Mouse (Mus musculus): ENCODE measurements around the gene Tlr7.
"Not testable (repeated sequence)": the region's sequence is repeated elsewhere in the genome, so short reads cannot be mapped to it uniquely, and the experiment has no call there.

Tlr7 gene

GRCm38 (mm10) chrX:167330399-167330798, at the start of gene Tlr7:
Gene Tlr7 (minus strand): TSS chrX:167330558.
- no peak for DNase-seq (ENCODE audit: extremely low spot score)

GRCm38 (mm10) chrX:167380073-167380472, 49.7 kb upstream of the Tlr7 start:
- no peak for DNase-seq (ENCODE audit: extremely low spot score)

GRCm38 (mm10) chrX:167361231-167361630, 30.9 kb upstream of the Tlr7 start:
- DNase-seq (ENCODE audit: extremely low spot score): not testable (repeated sequence)

- DNase-seq (ENCODE audit: extremely low spot score): no peak
These were observed 29.3 kb upstream of the Tlr7 start for GRCm38 (mm10) chrX:167359704-167360103.

- no peak for DNase-seq (ENCODE audit: extremely low spot score)
These were observed 27.1 kb upstream of the Tlr7 start for GRCm38 (mm10) chrX:167357415-167357814.

- DNase-seq (ENCODE audit: extremely low spot score): no peak
These were observed 25.6 kb upstream of the Tlr7 start for GRCm38 (mm10) chrX:167355965-167356364.

GRCm38 (mm10) chrX:167353617-167354016, 23.3 kb upstream of the Tlr7 start:
- DNase-seq (ENCODE audit: extremely low spot score): no peak

GRCm38 (mm10) chrX:167346440-167346839, 16.1 kb upstream of the Tlr7 start:
- DNase-seq (ENCODE audit: extremely low spot score): no peak

- DNase-seq (ENCODE audit: extremely low spot score): no peak
These were observed 14.0 kb upstream of the Tlr7 start for GRCm38 (mm10) chrX:167344356-167344755.

- no peak for DNase-seq (ENCODE audit: extremely low spot score)
These were observed 11.5 kb upstream of the Tlr7 start for GRCm38 (mm10) chrX:167341811-167342210.

- DNase-seq (ENCODE audit: extremely low spot score): no peak
These were observed 9.8 kb upstream of the Tlr7 start for GRCm38 (mm10) chrX:167340190-167340589.

GRCm38 (mm10) chrX:167337990-167338389, 7.6 kb upstream of the Tlr7 start:
- DNase-seq (ENCODE audit: extremely low spot score): no peak

- DNase-seq (ENCODE audit: extremely low spot score): no peak
These were observed 4.2 kb upstream of the Tlr7 start for GRCm38 (mm10) chrX:167334571-167334970.

GRCm38 (mm10) chrX:167332607-167333006, 2.2 kb upstream of the Tlr7 start:
- no peak for DNase-seq (ENCODE audit: extremely low spot score)

GRCm38 (mm10) chrX:167330993-167331392, 635 bp upstream of the Tlr7 start:
- DNase-seq (ENCODE audit: extremely low spot score): no peak

GRCm38 (mm10) chrX:167329620-167330019, 738 bp downstream of the Tlr7 start:
- no peak for DNase-seq (ENCODE audit: extremely low spot score)

- DNase-seq (ENCODE audit: extremely low spot score): no peak
These were observed 1.3 kb downstream of the Tlr7 start for GRCm38 (mm10) chrX:167329098-167329497.

- DNase-seq (ENCODE audit: extremely low spot score): no peak
These were observed 1.8 kb downstream of the Tlr7 start for GRCm38 (mm10) chrX:167328519-167328918.

GRCm38 (mm10) chrX:167323742-167324141, 6.6 kb downstream of the Tlr7 start:
- no peak for DNase-seq (ENCODE audit: extremely low spot score)

GRCm38 (mm10) chrX:167321233-167321806, 9.0 kb downstream of the Tlr7 start:
- DNase-seq (ENCODE audit: extremely low spot score): no peak

GRCm38 (mm10) chrX:167318819-167319396, 11.4 kb downstream of the Tlr7 start:
- DNase-seq (ENCODE audit: extremely low spot score): no peak

- no peak for DNase-seq (ENCODE audit: extremely low spot score)
These were observed 14.6 kb downstream of the Tlr7 start for GRCm38 (mm10) chrX:167315766-167316165.

- DNase-seq (ENCODE audit: extremely low spot score): no peak
These were observed 15.1 kb downstream of the Tlr7 start for GRCm38 (mm10) chrX:167315093-167315726.
